Mouse (Mus musculus): Measurements from ENCODE around the gene Echs1. TPM values are rescaled to one million over a fixed set of nuclear protein-coding genes. Genes with fewer than 3 reads are reported as not detected.

The Echs1 gene
- polyA plus RNA-seq, 1 experiment from 2014 or later = 162 TPM

GRCm38 (mm10) chr7:140101993-140102860, 14.0 kb downstream of the Echs1 start, which contains the start of gene Fuom:
TSS of gene Fuom (minus strand) at chr7:140102441.
- peaks cover 2% of the 10 kb centered on the region; the same call in 1 of the 2 replicates for H3K36me3 ChIP-seq (ENCODE audit: control insufficient read depth, insufficient read depth, low read length)
- H3K9ac ChIP-seq (ENCODE audit: low read length) = peak within 1 kb of the TSS; percentile 54
- H3K27me3 ChIP-seq (ENCODE audit: control insufficient read depth, insufficient read depth, low read length) = no peaks in the 10 kb centered on the region
- no peak within 1 kb of the TSS for H3K27ac ChIP-seq (ENCODE audit: low read depth, low read length)
- H3K9me3 ChIP-seq (ENCODE audit: control insufficient read depth, low read length) = no peaks in the 10 kb centered on the region
- ATAC-seq (ENCODE audit: insufficient read depth, low FRiP score, low TSS enrichment) (peak; percentile 88), DNase-seq (ENCODE audit: low spot score) (peak; percentile 81)
- H3K4me1 ChIP-seq (ENCODE audit: control insufficient read depth, insufficient read depth, low read length) = no peaks in the 10 kb centered on the region
- H3K4me2 ChIP-seq (ENCODE audit: low read depth) = peak within 1 kb of the TSS; percentile 57
- 3% methylated on average over 30 of the region's 30 CpGs for WGBS
- peak within 1 kb of the TSS; percentile 30 for H3K4me3 ChIP-seq (ENCODE audit: low read depth, low read length)

- no peak overlapping the region; the same call in 1 of the 2 replicates for H3K4me3 ChIP-seq (ENCODE audit: low read depth, low read length)
- no peak overlapping the region for H3K27ac ChIP-seq (ENCODE audit: low read depth, low read length)
- no peaks in the 10 kb centered on the region for H3K27me3 ChIP-seq (ENCODE audit: control insufficient read depth, insufficient read depth, low read length)
- WGBS = 62% methylated on average over 10 of the region's 10 CpGs
- H3K9ac ChIP-seq (ENCODE audit: low read length) = peak overlapping the region; percentile 54; the same call in 1 of the 2 replicates
- H3K4me1 ChIP-seq (ENCODE audit: control insufficient read depth, insufficient read depth, low read length) = no peaks in the 10 kb centered on the region
- no peak for ATAC-seq (ENCODE audit: insufficient read depth, low FRiP score, low TSS enrichment)
- no peaks in the 10 kb centered on the region for H3K9me3 ChIP-seq (ENCODE audit: control insufficient read depth, low read length)
- peak overlapping the region; percentile 57 for H3K4me2 ChIP-seq (ENCODE audit: low read depth)
- H3K36me3 ChIP-seq (ENCODE audit: control insufficient read depth, insufficient read depth, low read length) = peaks cover 2% of the 10 kb centered on the region; the same call in 1 of the 2 replicates
- no peak for DNase-seq (ENCODE audit: low spot score)
These were observed 14.8 kb downstream of the Echs1 start for GRCm38 (mm10) chr7:140101498-140101897.

GRCm38 (mm10) chr7:140098466-140098865, 17.8 kb downstream of the Echs1 start:
- Histone ChIP-seq H3K36me3 (ENCODE audit: control insufficient read depth, insufficient read depth, low read length) (no peaks in the 10 kb centered on the region), H3K4me2 (ENCODE audit: low read depth) (no peak overlapping the region), H3K9me3 (ENCODE audit: control insufficient read depth, low read length) (no peaks in the 10 kb centered on the region), H3K9ac (ENCODE audit: low read length) (no peak overlapping the region), H3K4me1 (ENCODE audit: control insufficient read depth, insufficient read depth, low read length) (no peaks in the 10 kb centered on the region), H3K4me3 (ENCODE audit: low read depth, low read length) (no peak overlapping the region), H3K27ac (ENCODE audit: low read depth, low read length) (no peak overlapping the region), H3K27me3 (ENCODE audit: control insufficient read depth, insufficient read depth, low read length) (no peaks in the 10 kb centered on the region)
- ATAC-seq (ENCODE audit: insufficient read depth, low FRiP score, low TSS enrichment) = no peak
- WGBS = 88% methylated on average over 1 of the region's 1 CpGs
- DNase-seq (ENCODE audit: low spot score) = no peak

- no peak overlapping the region for H3K9ac ChIP-seq (ENCODE audit: low read length)
- no peak for DNase-seq (ENCODE audit: low spot score)
These were observed 20.2 kb downstream of the Echs1 start for GRCm38 (mm10) chr7:140096055-140096454.

GRCm38 (mm10) chr7:140095556-140095955, 20.7 kb downstream of the Echs1 start:
- no peak for DNase-seq (ENCODE audit: low spot score)
- Histone ChIP-seq H3K27ac (ENCODE audit: low read depth, low read length) (no peak overlapping the region), H3K9me3 (ENCODE audit: control insufficient read depth, low read length) (no peaks in the 10 kb centered on the region), H3K4me3 (ENCODE audit: low read depth, low read length) (no peak overlapping the region), H3K36me3 (ENCODE audit: control insufficient read depth, insufficient read depth, low read length) (no peaks in the 10 kb centered on the region), H3K4me2 (ENCODE audit: low read depth) (no peak overlapping the region), H3K4me1 (ENCODE audit: control insufficient read depth, insufficient read depth, low read length) (no peaks in the 10 kb centered on the region), H3K9ac (ENCODE audit: low read length) (no peak overlapping the region), H3K27me3 (ENCODE audit: control insufficient read depth, insufficient read depth, low read length) (no peaks in the 10 kb centered on the region)
- no peak for ATAC-seq (ENCODE audit: insufficient read depth, low FRiP score, low TSS enrichment)
- 43% methylated on average over 1 of the region's 1 CpGs for WGBS

More at GRCm38 (mm10) chr7:140096055-140096454, 20.2 kb downstream of the Echs1 start:
- H3K9me3 ChIP-seq (ENCODE audit: control insufficient read depth, low read length) = no peaks in the 10 kb centered on the region
- no peaks in the 10 kb centered on the region for H3K36me3 ChIP-seq (ENCODE audit: control insufficient read depth, insufficient read depth, low read length)
- H3K4me3 ChIP-seq (ENCODE audit: low read depth, low read length) = no peak overlapping the region
- no peak overlapping the region for H3K27ac ChIP-seq (ENCODE audit: low read depth, low read length)
- ATAC-seq (ENCODE audit: insufficient read depth, low FRiP score, low TSS enrichment) = no peak
- no peaks in the 10 kb centered on the region for H3K27me3 ChIP-seq (ENCODE audit: control insufficient read depth, insufficient read depth, low read length)
- H3K4me1 ChIP-seq (ENCODE audit: control insufficient read depth, insufficient read depth, low read length) = no peaks in the 10 kb centered on the region
- H3K4me2 ChIP-seq (ENCODE audit: low read depth) = no peak overlapping the region

GRCm38 (mm10) chr7:140094954-140095353, 21.3 kb downstream of the Echs1 start:
- H3K4me1 ChIP-seq (ENCODE audit: control insufficient read depth, insufficient read depth, low read length) = no peaks in the 10 kb centered on the region
- DNase-seq (ENCODE audit: low spot score) (no peak), ATAC-seq (ENCODE audit: insufficient read depth, low FRiP score, low TSS enrichment) (no peak)
- no peaks in the 10 kb centered on the region for H3K27me3 ChIP-seq (ENCODE audit: control insufficient read depth, insufficient read depth, low read length)
- 66% methylated on average over 5 of the region's 5 CpGs for WGBS
- no peaks in the 10 kb centered on the region for H3K36me3 ChIP-seq (ENCODE audit: control insufficient read depth, insufficient read depth, low read length)
- no peak overlapping the region for H3K4me3 ChIP-seq (ENCODE audit: low read depth, low read length)
- H3K4me2 ChIP-seq (ENCODE audit: low read depth) = no peak overlapping the region
- no peaks in the 10 kb centered on the region for H3K9me3 ChIP-seq (ENCODE audit: control insufficient read depth, low read length)
- no peak overlapping the region for H3K27ac ChIP-seq (ENCODE audit: low read depth, low read length)
- no peak overlapping the region for H3K9ac ChIP-seq (ENCODE audit: low read length)

- H3K27ac ChIP-seq (ENCODE audit: low read depth, low read length) = no peak within 1 kb of the TSS
- 58% methylated on average over 5 of the region's 5 CpGs for WGBS
- ATAC-seq (ENCODE audit: insufficient read depth, low FRiP score, low TSS enrichment) (no peak), DNase-seq (ENCODE audit: low spot score) (no peak)
- no peaks in the 10 kb centered on the region for H3K9me3 ChIP-seq (ENCODE audit: control insufficient read depth, low read length)
- no peaks in the 10 kb centered on the region for H3K27me3 ChIP-seq (ENCODE audit: control insufficient read depth, insufficient read depth, low read length)
- H3K4me2 ChIP-seq (ENCODE audit: low read depth) = no peak within 1 kb of the TSS
- no peak within 1 kb of the TSS for H3K9ac ChIP-seq (ENCODE audit: low read length)
- H3K36me3 ChIP-seq (ENCODE audit: control insufficient read depth, insufficient read depth, low read length) = no peaks in the 10 kb centered on the region
- no peak within 1 kb of the TSS for H3K4me3 ChIP-seq (ENCODE audit: low read depth, low read length)
- H3K4me1 ChIP-seq (ENCODE audit: control insufficient read depth, insufficient read depth, low read length) = no peaks in the 10 kb centered on the region
These were observed 23.2 kb downstream of the Echs1 start, which contains the start of gene Prap1 for GRCm38 (mm10) chr7:140092924-140093528. TSS of gene Prap1 (plus strand) at chr7:140093395.

- no peak overlapping the region for H3K9ac ChIP-seq (ENCODE audit: low read length)
- H3K9me3 ChIP-seq (ENCODE audit: control insufficient read depth, low read length) = no peaks in the 10 kb centered on the region
- DNase-seq (ENCODE audit: low spot score) (no peak), ATAC-seq (ENCODE audit: insufficient read depth, low FRiP score, low TSS enrichment) (no peak)
- 81% methylated on average over 10 of the region's 10 CpGs for WGBS
- no peaks in the 10 kb centered on the region for H3K36me3 ChIP-seq (ENCODE audit: control insufficient read depth, insufficient read depth, low read length)
- H3K4me1 ChIP-seq (ENCODE audit: control insufficient read depth, insufficient read depth, low read length) = no peaks in the 10 kb centered on the region
- H3K4me3 ChIP-seq (ENCODE audit: low read depth, low read length) = no peak overlapping the region
- H3K27ac ChIP-seq (ENCODE audit: low read depth, low read length) = no peak overlapping the region
- H3K4me2 ChIP-seq (ENCODE audit: low read depth) = no peak overlapping the region
- no peaks in the 10 kb centered on the region for H3K27me3 ChIP-seq (ENCODE audit: control insufficient read depth, insufficient read depth, low read length)
These were observed 25.7 kb downstream of the Echs1 start for GRCm38 (mm10) chr7:140090601-140091000.

Data from neural tube, embryonic 11.5 days (tissue).